Mouse (Mus musculus) ES-Bruce4 (cell line): ENCODE data around the gene Cdkl2. TPM values are rescaled to one million over a fixed set of nuclear protein-coding genes. Genes with fewer than 3 reads are reported as not detected.
A peak's percentile ranks its signal among the peaks of the same experiment; 100 is the strongest.

Source experiments
- H3K27ac ChIP-seq: 2 replicates; pipeline ENCODE4 v1.5.1; 2012; ENCODE audit warnings: low read length, inconsistent platforms; ENCODE audit not compliant: insufficient read depth
- H3K27me3 ChIP-seq: 2 replicates; pipeline ENCODE4 v1.6.1; 2012; ENCODE audit warnings: mild to moderate bottlenecking, low read length, inconsistent platforms; ENCODE audit not compliant: control insufficient read depth, poor library complexity, insufficient read depth, severe bottlenecking
- H3K36me3 ChIP-seq: 2 replicates; pipeline ENCODE4 v1.6.1; 2012; ENCODE audit warnings: inconsistent platforms, mild to moderate bottlenecking, low read length, moderate library complexity; ENCODE audit not compliant: control insufficient read depth, poor library complexity, insufficient read depth, severe bottlenecking
- H3K4me1 ChIP-seq: one replicate; pipeline ENCODE4 v1.8.1; 2011; ENCODE audit warnings: low read length; ENCODE audit not compliant: control insufficient read depth, insufficient read depth
- H3K4me3 ChIP-seq: 2 replicates; pipeline ENCODE4 v1.5.1; 2011; ENCODE audit warnings: low read depth, mild to moderate bottlenecking, low read length
- H3K9ac ChIP-seq: 2 replicates; pipeline ENCODE4 v1.6.1; 2012; ENCODE audit warnings: low read depth, mild to moderate bottlenecking, inconsistent platforms; ENCODE audit not compliant: poor library complexity, severe bottlenecking
- H3K9me3 ChIP-seq: replicated peaks from 2 replicates; pipeline ENCODE4 v1.6.1; 2012; ENCODE audit warnings: mild to moderate bottlenecking, low read length, inconsistent platforms; ENCODE audit not compliant: control insufficient read depth, poor library complexity, insufficient read depth, severe bottlenecking
- CTCF ChIP-seq: IDR thresholded peaks from one replicate; pipeline ENCODE4 v1.8.1; 2011; ENCODE audit warnings: low read depth, low read length
- EP300 ChIP-seq: IDR thresholded peaks from 2 replicates; pipeline ENCODE4 v1.6.1; 2011; ENCODE audit warnings: low read depth, low read length; ENCODE audit not compliant: insufficient read depth
- POLR2A ChIP-seq: IDR thresholded peaks from one replicate; pipeline ENCODE4 v1.8.1; 2011; ENCODE audit warnings: low read length; ENCODE audit not compliant: insufficient read depth
- polyA plus RNA-seq: library from polyadenylated mRNA; stranded (reverse); fragments of >200 nt; gene quantifications from 2 replicates; pipeline ENCODE4 v1.2.4, GENCODE M21; 2011; ENCODE audit warnings: low read depth; ENCODE audit not compliant: missing spikeins, insufficient read depth, insufficient read length

Gene Cdkl2
- polyA plus RNA-seq, 1 experiment = 5.2 TPM

DNA sequence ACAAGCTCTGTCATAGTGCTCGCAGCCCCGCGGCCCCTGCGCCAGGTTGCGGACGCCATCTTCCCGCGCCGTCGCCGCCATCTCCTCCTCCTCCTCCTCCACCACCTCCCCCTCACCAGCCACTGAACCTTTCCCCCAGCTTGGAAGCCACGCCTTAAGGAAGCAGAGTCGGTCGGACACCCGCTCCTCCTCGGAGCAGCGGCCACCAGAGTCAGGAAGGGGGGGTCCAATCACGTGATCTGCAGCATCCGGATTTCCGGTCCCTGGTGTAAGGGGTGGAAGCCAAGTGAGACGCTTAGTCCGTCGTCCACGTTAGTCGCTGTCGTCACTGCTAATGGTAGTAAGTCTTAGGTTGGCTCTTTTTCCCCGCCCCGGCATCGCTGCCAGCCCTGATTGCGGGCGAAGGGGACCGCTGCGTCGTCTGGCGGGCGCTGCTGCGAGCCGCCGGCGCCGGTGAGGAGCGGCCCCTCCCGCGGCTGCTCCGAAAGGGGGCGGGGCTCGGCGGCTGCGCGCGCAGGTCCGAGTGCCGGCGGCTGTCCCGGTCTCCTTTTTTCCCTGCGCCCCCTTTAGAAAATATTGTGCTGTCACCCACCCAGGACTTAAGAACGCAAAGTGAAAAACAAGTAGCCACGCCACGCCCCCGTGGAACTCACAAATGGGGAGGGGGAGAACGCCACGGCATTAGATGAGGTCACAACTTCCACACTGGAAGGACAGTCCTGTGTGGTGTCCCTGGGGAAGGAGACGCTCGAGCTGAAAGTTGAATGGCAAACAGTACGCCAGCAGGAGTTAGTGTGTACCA lies 80.8 kb downstream of the Cdkl2 start, which contains the start of gene Rchy1:
Gene Rchy1, minus strand, starts transcription at position 430 of the 802 bp plus-strand sequence.
- Histone ChIP-seq H3K27ac (peak within 1 kb of the TSS; percentile 74), H3K27me3 (no peaks in the 10 kb centered on the region), H3K9me3 (no peaks in the 10 kb centered on the region), H3K9ac (peak within 1 kb of the TSS; percentile 81), H3K4me3 (peak within 1 kb of the TSS; percentile 95), H3K36me3 (peaks cover under 1% of the 10 kb centered on the region; the same call in 1 of the 2 replicates), H3K4me1 (no peaks in the 10 kb centered on the region)
- TF ChIP-seq CTCF = no peak
- peak; percentile 44; the same call in 1 of the 2 replicates for TF ChIP-seq EP300
- TF ChIP-seq POLR2A = peak; percentile 19

DNA sequence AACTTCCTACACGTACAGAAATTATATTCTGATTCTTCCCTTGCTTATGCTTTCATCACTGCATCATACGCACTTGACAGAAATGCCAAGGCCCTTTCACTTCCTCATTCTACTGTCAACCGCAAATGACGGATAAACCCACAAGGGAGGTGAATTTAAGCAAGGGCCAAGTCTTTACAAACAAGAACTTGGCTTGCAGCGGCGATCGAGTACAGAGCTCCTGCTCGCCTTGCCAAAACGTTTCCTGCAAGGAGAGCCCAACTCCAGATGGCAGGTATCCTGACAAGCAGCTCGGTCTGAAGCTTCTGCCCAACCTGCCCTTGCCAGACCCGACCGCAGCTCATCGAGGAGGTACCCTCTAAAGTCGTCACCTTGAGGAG lies 81.4 kb downstream of the Cdkl2 start:
- no peaks in the 10 kb centered on the region for H3K4me1 ChIP-seq
- H3K9me3 ChIP-seq = no peaks in the 10 kb centered on the region
- H3K27me3 ChIP-seq = no peaks in the 10 kb centered on the region
- peaks cover 5% of the 10 kb centered on the region for H3K36me3 ChIP-seq
- peak overlapping the region; percentile 81 for H3K9ac ChIP-seq
- H3K4me3 ChIP-seq = peak overlapping the region; percentile 95
- peak overlapping the region; percentile 5 for H3K27ac ChIP-seq
- TF ChIP-seq CTCF = no peak
- no peak for TF ChIP-seq EP300
- no peak for TF ChIP-seq POLR2A

DNA sequence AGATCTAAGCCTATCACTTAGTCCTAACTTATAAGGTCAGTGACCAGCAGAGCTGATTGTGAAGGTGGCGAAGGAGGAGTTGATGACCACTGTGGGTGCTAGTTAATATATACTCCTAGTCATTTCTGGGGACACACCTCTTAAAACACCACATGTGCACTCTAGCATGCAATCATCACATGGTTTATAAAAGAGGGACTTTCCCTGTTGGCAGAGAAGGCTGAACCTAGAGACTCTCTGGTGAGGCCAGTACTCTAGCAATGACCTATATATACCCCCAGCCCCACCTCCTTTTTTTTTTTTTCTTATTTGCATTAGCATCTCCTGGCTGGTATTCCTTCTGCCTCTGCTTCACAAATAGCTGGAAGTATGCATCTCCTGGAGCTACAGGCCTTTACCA lies 82.3 kb downstream of the Cdkl2 start:
- H3K27ac ChIP-seq = no peak overlapping the region
- no peaks in the 10 kb centered on the region for H3K27me3 ChIP-seq
- no peak overlapping the region for H3K4me3 ChIP-seq
- TF ChIP-seq POLR2A = no peak
- no peak for TF ChIP-seq EP300
- no peak for TF ChIP-seq CTCF
- H3K4me1 ChIP-seq = no peaks in the 10 kb centered on the region
- H3K9ac ChIP-seq = peak overlapping the region; percentile 81; the same call in 1 of the 2 replicates
- H3K36me3 ChIP-seq = peaks cover 9% of the 10 kb centered on the region
- no peaks in the 10 kb centered on the region for H3K9me3 ChIP-seq

DNA sequence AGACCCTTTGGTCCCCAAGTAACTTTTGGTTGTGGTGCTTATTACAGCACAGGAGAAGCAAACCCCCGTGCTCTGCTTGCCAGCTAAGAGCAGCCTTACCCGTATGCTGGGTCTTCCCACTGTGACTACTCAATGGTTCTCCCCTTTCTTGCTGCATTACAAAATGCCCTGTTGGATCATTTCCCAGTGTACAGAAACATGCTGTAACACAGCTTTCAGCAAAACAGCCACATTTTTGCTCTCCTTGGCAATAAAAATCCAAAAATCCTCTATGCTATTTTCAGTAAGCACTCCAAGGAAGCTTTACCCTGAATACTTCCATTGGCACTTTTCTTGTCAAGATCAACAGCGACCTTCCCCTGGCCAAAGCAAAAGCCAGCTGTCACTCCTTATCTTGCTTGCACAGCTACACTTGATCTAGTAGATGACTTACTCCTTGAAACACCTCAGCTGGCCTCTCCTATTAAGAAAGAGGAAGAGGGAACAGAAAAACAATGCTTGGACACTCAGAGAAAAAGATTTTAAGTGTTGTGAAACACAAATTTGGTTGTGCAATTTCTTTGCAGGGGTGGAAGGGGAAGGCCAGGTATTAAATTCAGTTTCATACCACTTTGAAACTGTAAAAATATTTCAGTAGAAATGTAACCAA lies 83.0 kb downstream of the Cdkl2 start:
- Histone ChIP-seq H3K9me3 (no peaks in the 10 kb centered on the region), H3K4me3 (no peak overlapping the region), H3K9ac (no peak overlapping the region), H3K27ac (no peak overlapping the region), H3K36me3 (peaks cover 9% of the 10 kb centered on the region), H3K4me1 (no peaks in the 10 kb centered on the region), H3K27me3 (no peaks in the 10 kb centered on the region)
- TF ChIP-seq EP300 (no peak), CTCF (no peak), POLR2A (no peak)

DNA sequence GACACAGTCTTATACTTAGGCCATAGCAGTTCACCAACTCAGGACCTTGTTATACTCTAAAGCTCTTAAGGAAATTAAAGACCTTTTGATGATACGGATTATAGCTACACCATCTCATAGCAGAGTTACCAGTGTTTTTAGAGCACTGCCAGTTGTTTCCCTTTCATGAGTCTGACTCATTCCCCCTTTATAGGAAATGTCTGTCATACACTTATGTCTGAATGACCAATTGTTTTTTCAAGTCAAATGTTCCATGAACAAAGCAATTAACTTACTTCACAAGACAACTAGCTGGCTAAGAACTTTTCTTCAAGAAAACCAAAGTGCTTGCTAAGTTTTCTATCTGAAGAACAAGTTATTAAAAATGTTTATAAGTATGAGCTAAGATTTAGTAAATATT lies 83.7 kb downstream of the Cdkl2 start:
- peaks cover 10% of the 10 kb centered on the region for H3K36me3 ChIP-seq
- no peaks in the 10 kb centered on the region for H3K9me3 ChIP-seq
- H3K27me3 ChIP-seq = no peaks in the 10 kb centered on the region
- no peak overlapping the region for H3K4me3 ChIP-seq
- H3K4me1 ChIP-seq = no peaks in the 10 kb centered on the region
- no peak overlapping the region for H3K27ac ChIP-seq
- TF ChIP-seq EP300 = no peak
- no peak for TF ChIP-seq POLR2A
- no peak for TF ChIP-seq CTCF
- no peak overlapping the region for H3K9ac ChIP-seq

DNA sequence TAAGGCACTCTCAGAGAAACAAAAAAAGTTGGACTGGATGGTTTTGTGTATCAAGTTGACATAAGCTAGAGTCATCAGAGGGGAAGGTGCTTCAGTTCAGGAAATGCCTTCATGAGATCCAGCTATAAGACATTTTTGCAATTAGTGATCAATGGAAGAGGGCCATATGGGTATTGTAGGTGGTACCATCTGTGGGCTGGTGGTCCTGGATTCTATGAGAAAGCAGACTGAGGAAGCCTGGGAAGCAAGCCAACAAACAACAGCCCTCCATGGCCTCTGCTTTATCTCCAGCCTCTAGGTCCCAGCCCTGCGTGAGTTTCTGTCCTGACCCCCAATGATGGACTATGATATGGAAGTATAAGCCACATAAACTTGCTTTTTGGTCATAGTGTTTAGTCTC lies 84.6 kb downstream of the Cdkl2 start:
- TF ChIP-seq POLR2A (no peak), EP300 (no peak), CTCF (no peak)
- Histone ChIP-seq H3K4me1 (no peaks in the 10 kb centered on the region), H3K9ac (no peak overlapping the region), H3K27me3 (no peaks in the 10 kb centered on the region), H3K4me3 (no peak overlapping the region), H3K36me3 (peaks cover 15% of the 10 kb centered on the region), H3K27ac (no peak overlapping the region), H3K9me3 (no peaks in the 10 kb centered on the region)
